Mouse (Mus musculus) heart, adult 9 months (tissue): Measurements from ENCODE around the gene Pip5kl1.
A peak's percentile ranks its signal among the peaks of the same experiment; 100 is the strongest.

Experiments used
- DNase-seq, 2 experiments: peaks; one replicate each; pipeline ENCODE4 v3.0.0; 2022; ENCODE audit warnings: low spot score in 2 of 2

Pip5kl1 gene

DNA sequence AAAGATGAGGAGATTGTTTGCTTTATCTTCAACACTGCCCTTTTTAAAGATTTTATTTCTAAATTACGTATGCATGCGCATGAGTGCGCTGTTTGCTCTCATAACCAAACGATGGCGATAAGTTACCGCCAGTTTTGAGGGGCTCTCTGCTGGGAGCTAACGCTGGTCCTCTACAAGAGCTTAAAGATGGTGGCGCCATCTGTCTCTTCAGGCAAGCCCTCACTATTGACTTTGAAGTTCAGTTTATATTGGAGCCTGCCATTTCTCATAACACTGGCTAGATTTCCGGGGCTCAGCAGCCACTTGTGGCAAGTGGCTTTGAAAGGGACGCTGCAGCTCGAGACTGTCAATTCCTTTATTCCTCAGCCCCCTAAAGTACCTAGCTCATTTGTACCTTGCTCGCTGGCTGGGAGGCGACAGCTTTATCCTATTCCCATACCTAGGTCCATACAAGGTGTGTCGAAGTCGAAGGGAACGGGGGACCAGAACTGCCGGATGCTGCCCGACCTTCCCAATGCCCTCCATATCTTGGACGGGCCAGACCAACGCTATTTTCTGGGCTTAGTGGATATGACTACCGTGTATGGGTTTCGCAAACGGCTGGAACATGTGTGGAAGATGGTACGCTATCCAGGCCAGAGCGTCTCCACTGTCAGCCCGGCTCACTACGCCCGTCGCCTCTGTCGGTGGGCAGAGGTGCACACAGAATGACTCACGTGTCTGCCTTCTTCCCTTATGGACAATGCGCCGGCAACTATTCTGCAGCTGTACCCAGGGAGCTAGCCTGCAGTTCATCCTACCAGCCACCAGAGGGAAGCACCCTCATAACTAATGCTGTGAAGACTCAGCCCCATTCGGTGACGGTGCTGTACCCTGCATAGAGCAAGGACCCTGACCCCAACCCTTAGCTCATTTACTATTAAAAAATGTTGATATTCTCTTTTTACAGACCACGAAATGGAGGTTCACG, 8.5 kb downstream of the Pip5kl1 start:
- DNase-seq: peak; percentile 80 to 84

DNA sequence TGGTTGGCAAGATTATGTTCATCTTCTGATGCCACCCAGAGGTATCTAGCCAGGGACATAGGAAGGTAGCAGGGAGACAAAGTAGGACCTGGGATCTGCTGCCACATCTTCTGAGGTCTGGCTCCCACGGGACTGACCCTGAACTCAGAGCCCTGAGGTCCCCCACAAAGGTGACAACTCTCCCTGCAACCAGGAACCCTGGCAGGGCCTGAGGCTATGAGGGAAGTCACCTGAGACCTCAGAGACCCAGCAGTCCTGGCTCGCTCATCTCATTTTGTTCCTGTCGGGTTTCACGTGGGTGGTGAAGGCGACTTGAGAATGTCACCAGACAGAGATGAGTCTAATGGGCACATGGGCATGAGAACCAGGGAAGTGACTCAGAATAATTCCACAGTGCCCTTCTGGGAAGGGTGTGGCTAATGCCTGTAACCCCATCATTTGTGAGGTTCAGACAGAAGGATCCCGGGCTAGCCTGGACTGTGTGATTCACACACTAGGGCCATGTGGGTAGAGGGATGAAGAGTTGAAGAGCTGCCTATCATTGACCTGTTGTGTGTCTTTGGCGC, 10.6 kb downstream of the Pip5kl1 start:
- no peak for DNase-seq

DNA sequence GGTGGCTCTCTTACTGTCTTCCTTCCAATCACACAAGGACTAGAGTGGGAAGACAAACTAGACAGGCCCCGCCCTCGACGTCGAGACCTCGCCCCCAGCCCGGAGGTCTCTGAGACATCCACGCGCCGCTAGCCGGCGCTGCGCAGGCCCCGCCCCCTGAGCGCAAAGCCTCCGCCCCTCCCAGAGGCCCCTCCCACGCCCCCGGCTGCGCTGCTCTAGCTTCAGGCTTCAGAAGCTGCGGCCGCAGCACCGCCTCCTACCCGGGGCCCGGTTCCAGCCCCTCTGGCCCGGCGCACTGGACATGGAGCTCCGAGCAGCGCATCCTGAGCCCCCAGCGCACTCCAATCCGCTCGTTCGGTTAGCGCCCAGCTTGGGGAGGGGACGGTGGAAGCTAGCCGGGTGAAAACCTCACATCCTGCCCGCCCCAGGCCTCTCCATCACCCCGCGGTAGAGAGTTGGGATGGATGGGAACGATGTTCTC, 12.3 kb downstream of the Pip5kl1 start, which contains the start of gene St6galnac4:
TSS of gene St6galnac4 (plus strand) at position 225 of the 481 bp plus-strand sequence.
- DNase-seq: peak; percentile 91

DNA sequence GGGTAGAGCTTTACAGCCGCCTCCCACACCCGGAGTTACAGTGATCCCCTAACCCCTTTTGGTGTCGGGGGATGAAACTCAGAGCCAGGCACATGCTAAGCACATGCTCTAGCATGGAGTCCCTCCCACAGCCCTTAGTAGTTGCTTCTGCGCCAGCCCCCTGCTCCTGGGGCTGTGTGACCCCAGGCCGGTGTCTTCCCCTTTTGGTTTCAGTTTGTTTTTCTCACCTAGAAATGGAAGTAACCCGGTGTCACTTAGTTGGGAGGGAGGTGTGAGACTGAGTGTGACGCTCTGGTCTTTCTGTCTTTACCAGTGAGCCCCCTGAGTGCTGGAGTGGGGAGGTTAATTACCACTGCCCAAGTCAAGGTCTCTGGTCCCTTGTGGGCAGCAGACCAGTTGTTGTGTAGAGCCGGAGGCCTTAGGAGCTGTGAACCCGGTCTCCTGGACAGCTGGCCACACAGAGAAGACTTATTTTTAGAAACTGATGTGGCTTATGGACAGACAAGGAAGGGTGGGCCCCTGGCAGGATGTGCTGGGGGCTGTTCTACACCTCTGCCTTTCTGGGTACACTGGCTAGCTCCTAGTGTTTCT, 13.2 kb downstream of the Pip5kl1 start:
- peak; percentile 69 to 81 for DNase-seq

DNA sequence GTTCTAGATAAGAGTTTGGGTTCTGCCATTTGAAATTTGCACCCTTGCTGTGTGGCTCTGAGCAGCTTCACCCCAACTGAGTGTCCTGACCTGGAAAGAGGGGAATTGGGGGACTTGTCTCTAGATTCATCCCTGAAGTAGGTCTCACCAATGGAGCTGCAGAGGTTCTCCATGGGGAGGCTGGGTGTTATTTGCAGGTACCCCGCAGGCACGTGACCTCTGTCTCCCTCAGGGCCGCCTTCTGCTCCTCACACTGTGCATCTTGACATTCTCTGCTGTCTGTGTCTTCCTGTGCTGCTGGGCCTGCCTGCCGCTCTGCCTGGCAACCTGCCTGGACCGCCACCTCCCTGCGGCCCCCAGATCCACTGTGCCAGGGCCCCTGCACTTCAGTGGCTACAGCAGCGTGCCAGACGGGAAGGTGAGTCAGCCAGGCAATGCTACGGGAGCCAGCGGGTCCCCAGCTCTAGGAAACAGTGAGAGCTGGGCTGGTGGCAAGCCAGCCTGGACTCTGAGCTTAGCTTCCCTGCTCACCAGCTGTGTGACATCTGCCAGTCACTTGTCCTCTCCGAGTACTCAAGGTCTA, 14.7 kb downstream of the Pip5kl1 start:
- DNase-seq: peak in 1 of 2 experiments; percentile 51

DNA sequence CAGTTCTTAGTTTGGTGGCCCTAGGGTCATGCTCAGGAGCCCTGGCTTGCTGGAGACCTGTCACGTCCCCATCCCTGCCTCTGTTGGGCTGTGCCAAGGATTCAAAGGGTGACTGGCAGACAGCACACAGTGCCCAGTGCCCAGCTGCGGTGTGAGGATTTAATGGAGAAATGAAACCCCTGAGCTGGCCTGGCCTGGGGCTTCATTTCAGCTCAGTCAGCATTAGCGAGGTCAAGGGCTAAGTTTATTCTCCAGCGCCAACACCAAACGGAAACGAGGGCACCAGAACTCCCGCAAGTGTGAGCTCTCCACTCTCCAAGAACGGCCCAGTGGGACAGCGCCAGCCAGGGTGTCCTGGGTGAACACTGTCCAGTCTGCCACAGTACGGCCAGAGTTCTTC, 15.6 kb downstream of the Pip5kl1 start:
- DNase-seq: peak in 1 of 2 experiments; percentile 64

GRCm38 (mm10) chr2:32591249-32591648, 16.7 kb downstream of the Pip5kl1 start:
- DNase-seq: no peak

DNA sequence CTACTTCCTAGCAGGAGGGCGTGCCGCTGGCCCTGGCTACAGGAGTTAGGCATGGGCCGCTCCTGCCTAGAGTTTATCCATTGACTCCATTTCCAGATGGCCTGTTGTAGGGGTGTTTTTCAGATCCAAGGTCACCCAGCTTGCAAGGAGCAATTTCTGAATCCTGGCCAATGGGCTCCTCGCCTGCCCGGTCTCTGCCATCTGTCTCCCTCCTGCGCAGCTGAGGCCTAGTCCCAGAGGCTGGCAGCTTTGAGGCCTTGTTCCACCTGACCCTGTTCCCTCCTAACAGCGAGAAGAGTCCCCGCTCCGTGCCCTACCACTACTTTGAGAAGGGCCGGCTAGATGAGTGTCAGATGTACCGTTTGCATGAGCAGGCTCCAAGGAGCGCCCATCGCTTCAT, 22.1 kb downstream of the Pip5kl1 start:
- no peak for DNase-seq

DNA sequence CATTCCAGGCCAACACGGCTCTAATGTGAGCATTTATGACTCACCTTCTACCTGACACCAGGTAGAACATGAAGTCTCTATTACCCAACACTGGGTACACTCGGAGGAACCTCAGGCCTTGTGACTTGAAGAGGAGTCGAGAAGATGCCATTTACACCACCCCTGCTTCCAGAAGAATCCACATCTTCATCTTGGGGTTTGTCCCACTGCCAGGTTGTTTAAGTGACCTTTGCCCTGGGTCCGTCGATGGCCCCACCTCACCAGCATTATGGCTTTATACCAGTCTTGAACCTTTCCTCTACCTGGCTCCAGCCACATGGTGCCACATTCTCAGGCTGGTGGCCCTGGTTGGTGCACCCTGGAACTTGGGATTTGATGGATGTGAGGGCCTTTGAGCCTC, 22.7 kb downstream of the Pip5kl1 start:
- DNase-seq: no peak

GRCm38 (mm10) chr2:32597699-32598098, 23.1 kb downstream of the Pip5kl1 start:
- DNase-seq: no peak

DNA sequence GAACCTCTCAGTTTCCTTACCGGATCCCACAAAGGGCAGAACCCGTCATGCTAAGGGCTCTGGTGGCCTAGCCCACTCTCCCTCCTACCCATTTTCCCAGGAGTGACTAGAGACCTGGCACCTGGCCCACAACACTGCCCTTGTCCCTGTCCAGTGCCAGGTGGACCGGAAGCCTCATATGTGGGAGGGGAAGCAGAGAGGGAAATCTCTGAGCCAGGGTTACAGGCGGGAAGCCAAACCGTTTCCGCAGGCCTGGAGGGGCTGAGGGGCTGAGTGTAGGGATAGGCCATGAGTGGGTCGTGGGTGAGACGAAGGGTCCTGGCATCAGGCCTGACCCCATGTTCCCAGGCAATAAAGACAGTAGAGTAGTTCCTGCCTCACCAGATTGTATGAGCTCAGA, 23.9 kb downstream of the Pip5kl1 start:
- peak in 1 of 2 experiments; percentile 55 for DNase-seq

- no peak for DNase-seq
These were observed 24.8 kb downstream of the Pip5kl1 start, which contains the start of gene St6galnac6 for GRCm38 (mm10) chr2:32599409-32599808. Gene St6galnac6, plus strand, starts transcription at chr2:32599709.

DNA sequence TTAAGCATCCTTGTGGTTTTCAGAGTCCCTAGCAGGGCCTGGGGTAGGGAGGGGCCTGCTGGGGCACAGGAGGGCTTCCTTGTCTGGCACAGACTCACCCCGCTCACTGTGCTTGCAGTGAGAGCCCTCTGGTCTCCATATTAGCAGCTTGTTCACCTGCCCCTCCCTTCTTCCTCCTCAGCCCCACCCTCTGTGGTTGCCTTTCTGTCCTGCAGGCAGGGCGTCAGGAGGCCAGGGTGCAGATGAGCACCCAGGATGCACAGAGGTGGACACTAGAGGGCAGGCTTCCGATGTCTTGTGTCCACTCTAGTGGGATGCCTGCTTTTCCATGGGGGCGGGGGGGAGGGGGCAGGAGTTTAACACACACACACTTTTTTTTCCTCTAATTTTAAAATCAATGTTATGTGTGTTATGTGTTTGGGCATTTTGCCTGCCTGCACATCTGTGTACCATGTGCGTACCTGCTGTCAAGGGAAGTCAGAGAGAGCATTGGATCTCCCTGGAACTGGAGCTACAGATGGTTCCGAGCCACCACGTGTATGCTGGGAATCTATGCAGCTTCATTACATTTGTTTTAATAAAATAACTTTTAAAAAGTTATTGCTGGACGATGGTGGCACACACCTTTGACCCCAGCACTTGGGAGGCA, 26.9 kb downstream of the Pip5kl1 start:
- DNase-seq: no peak

GRCm38 (mm10) chr2:32602600-32603054, 28.0 kb downstream of the Pip5kl1 start:
- peak; percentile 90 to 92 for DNase-seq

GRCm38 (mm10) chr2:32604631-32605030, 30.0 kb downstream of the Pip5kl1 start:
- no peak for DNase-seq

GRCm38 (mm10) chr2:32606161-32607142, 31.9 kb downstream of the Pip5kl1 start:
- peak; percentile 85 to 89 for DNase-seq

- peak; percentile 62 to 70 for DNase-seq
These were observed 32.8 kb downstream of the Pip5kl1 start for GRCm38 (mm10) chr2:32607262-32607947.

DNA sequence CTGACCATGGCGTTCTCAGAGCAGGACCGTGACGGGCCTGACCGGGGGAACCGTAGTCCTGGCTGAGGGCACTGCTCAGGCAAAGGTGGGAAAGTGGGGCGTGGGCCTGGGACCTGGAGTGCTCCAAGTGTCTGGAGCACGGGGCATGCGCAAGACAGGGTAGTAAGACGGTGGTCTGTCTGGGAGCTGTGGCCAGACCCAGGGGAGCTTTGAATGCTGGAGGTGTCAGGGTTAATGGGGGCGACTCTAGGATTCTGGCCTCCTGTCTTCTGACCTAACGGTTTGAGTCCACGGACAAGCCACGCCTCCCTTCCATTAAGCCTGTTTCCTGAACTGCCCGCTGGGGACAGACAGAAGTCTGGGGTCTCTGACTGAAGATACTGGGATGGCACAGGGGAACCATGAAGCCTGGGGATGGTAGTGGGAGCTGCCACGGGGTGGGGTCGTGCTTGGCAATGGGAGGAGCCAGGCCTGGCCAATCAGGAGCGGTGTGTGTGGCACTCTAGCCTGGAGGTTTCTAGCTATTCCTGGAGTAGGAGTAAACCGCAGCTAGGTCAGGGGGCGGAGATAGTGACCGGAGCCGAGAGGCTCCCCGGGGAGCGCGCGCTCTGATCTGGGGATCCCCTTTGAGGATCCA, 33.7 kb downstream of the Pip5kl1 start:
- peak; percentile 92 for DNase-seq
